Mouse (Mus musculus): ENCODE results near the gene Hist2h2ab. TPM values are rescaled to one million over a fixed set of nuclear protein-coding genes. Genes with fewer than 3 reads are reported as not detected.

Hist2h2ab gene
- total and polyA plus RNA-seq, 3 experiments, result 1.1 to 31.4 TPM; not detected in 1

GRCm38 (mm10) chr3:96231758-96232120 lies 12.1 kb downstream of the Hist2h2ab start:
- no peak for DNase-seq (ENCODE audit: extremely low read depth)
- H3K27me3 ChIP-seq (replicated peaks), result no peaks in the 10 kb centered on the region
- H3K36me3 ChIP-seq (replicated peaks in 1 of 2; ENCODE audit: control insufficient read depth in 1 of 2, insufficient read depth in 1 of 2, low read length in 1 of 2), result no peaks in the 10 kb centered on the region
- H3K9ac ChIP-seq (ENCODE audit: insufficient read depth, low read depth), result no peak overlapping the region
- in situ Hi-C loops (cut with MboI; ENCODE audit: low pct_ligation_motif_present, low pct_unique_long_range_greater_than_20kb, low sequenced_read_pairs) (no loop called here), dilution Hi-C loops (cut with MboI; ENCODE audit: extremely low pct_ligation_motif_present, extremely low pct_unique_long_range_greater_than_20kb, low sequenced_read_pairs) (no loop called here)
- TF ChIP-seq NRF1 (IDR thresholded peaks at IDR 0.05; ENCODE audit: low read depth, low read length) (no peak), USF1 (IDR thresholded peaks at IDR 0.05; ENCODE audit: low read depth, low read length) (no peak), JUN (IDR thresholded peaks at IDR 0.05; ENCODE audit: insufficient read depth, low read depth, low read length) (no peak), MXI1 (IDR thresholded peaks at IDR 0.05; ENCODE audit: low read depth, low read length) (no peak), ELF1 (IDR thresholded peaks at IDR 0.05; ENCODE audit: low read depth, low read length) (no peak), USF2 (conservative IDR thresholded peaks at IDR 0.05; ENCODE audit: low read depth, low read length) (no peak), MEF2A (IDR thresholded peaks at IDR 0.05; ENCODE audit: borderline replicate concordance, low read depth, low read length) (no peak), TBP (conservative IDR thresholded peaks at IDR 0.05; ENCODE audit: low read depth, low read length) (no peak), CHD2 (IDR thresholded peaks at IDR 0.05; ENCODE audit: low read length) (no peak)
- H3K4me3 ChIP-seq (replicated peaks in 1 of 3; ENCODE audit: low read depth in 2 of 3, low read length in 2 of 3, poor library complexity in 1 of 3), result no peak overlapping the region
- no peak overlapping the region for H3K4me2 ChIP-seq (ENCODE audit: insufficient read depth, low read depth, poor library complexity, severe bottlenecking)
- no peaks in the 10 kb centered on the region for H3K9me3 ChIP-seq (replicated peaks; ENCODE audit: low read length)
- no peak overlapping the region for H3K27ac ChIP-seq (ENCODE audit: insufficient read depth, low read depth)
- peaks cover 18 to 87% of the 10 kb centered on the region in 2 experiments for H3K4me1 ChIP-seq (ENCODE audit: control insufficient read depth in 1 of 2, insufficient read depth in 2 of 2)
- no peaks in the 10 kb centered on the region for H3K79me2 ChIP-seq (replicated peaks; ENCODE audit: control insufficient read depth, extremely low read depth, insufficient read depth, poor library complexity, severe bottlenecking)

- no peaks in the 10 kb centered on the region for H3K9me3 ChIP-seq (replicated peaks; ENCODE audit: low read length)
- no peak overlapping the region for H3K27ac ChIP-seq (ENCODE audit: insufficient read depth, low read depth)
- dilution Hi-C loops (cut with MboI; ENCODE audit: extremely low pct_ligation_motif_present, extremely low pct_unique_long_range_greater_than_20kb, low sequenced_read_pairs), result no loop called here
- no peak for DNase-seq (ENCODE audit: extremely low read depth)
- no peaks in the 10 kb centered on the region for H3K27me3 ChIP-seq (replicated peaks)
- H3K9ac ChIP-seq (ENCODE audit: insufficient read depth, low read depth), result no peak overlapping the region
- no peaks in the 10 kb centered on the region for H3K36me3 ChIP-seq (replicated peaks in 1 of 2; ENCODE audit: control insufficient read depth in 1 of 2, insufficient read depth in 1 of 2, low read length in 1 of 2)
- no peaks in the 10 kb centered on the region for H3K79me2 ChIP-seq (replicated peaks; ENCODE audit: control insufficient read depth, extremely low read depth, insufficient read depth, poor library complexity, severe bottlenecking)
- peaks cover 8 to 65% of the 10 kb centered on the region in 2 experiments; a peak in 3 of 4 replicates for H3K4me1 ChIP-seq (ENCODE audit: control insufficient read depth in 1 of 2, insufficient read depth in 2 of 2)
- in situ Hi-C loops (cut with MboI; ENCODE audit: low pct_ligation_motif_present, low pct_unique_long_range_greater_than_20kb, low sequenced_read_pairs), result no loop called here
- H3K4me3 ChIP-seq (replicated peaks in 1 of 3; ENCODE audit: low read depth in 2 of 3, low read length in 2 of 3, poor library complexity in 1 of 3), result no peak overlapping the region
- H3K4me2 ChIP-seq (ENCODE audit: insufficient read depth, low read depth, poor library complexity, severe bottlenecking), result no peak overlapping the region
- peak in 1 of 2 experiments; percentile 31; a peak in 2 of 4 replicates for TF ChIP-seq CTCF (conservative IDR thresholded peaks at IDR 0.05 in 1 of 2, IDR thresholded peaks at IDR 0.05 in 1 of 2; ENCODE audit: low read depth in 2 of 2, low read length in 2 of 2)
- TF ChIP-seq ETS1 (conservative IDR thresholded peaks at IDR 0.05; ENCODE audit: low read depth, low read length), result no peak
Observed at GRCm38 (mm10) chr3:96234914-96235313, 15.2 kb downstream of the Hist2h2ab start.

- in situ Hi-C loops (cut with MboI; ENCODE audit: low pct_ligation_motif_present, low pct_unique_long_range_greater_than_20kb, low sequenced_read_pairs) (no loop called here), dilution Hi-C loops (cut with MboI; ENCODE audit: extremely low pct_ligation_motif_present, extremely low pct_unique_long_range_greater_than_20kb, low sequenced_read_pairs) (no loop called here)
- no peaks in the 10 kb centered on the region for H3K36me3 ChIP-seq (replicated peaks in 1 of 2; ENCODE audit: control insufficient read depth in 1 of 2, insufficient read depth in 1 of 2, low read length in 1 of 2)
- no peak overlapping the region for H3K9ac ChIP-seq (ENCODE audit: insufficient read depth, low read depth)
- no peak overlapping the region for H3K4me3 ChIP-seq (replicated peaks in 1 of 3; ENCODE audit: low read depth in 2 of 3, low read length in 2 of 3, poor library complexity in 1 of 3)
- no peaks in the 10 kb centered on the region for H3K79me2 ChIP-seq (replicated peaks; ENCODE audit: control insufficient read depth, extremely low read depth, insufficient read depth, poor library complexity, severe bottlenecking)
- H3K27ac ChIP-seq (ENCODE audit: insufficient read depth, low read depth), result no peak overlapping the region
- TF ChIP-seq ELF1 (IDR thresholded peaks at IDR 0.05; ENCODE audit: low read depth, low read length) (no peak), MEF2A (IDR thresholded peaks at IDR 0.05; ENCODE audit: borderline replicate concordance, low read depth, low read length) (no peak), RCOR1 (conservative IDR thresholded peaks at IDR 0.05; ENCODE audit: low read depth, low read length) (no peak)
- H3K9me3 ChIP-seq (replicated peaks; ENCODE audit: low read length), result no peaks in the 10 kb centered on the region
- no peaks in the 10 kb centered on the region for H3K27me3 ChIP-seq (replicated peaks)
- peaks cover 4 to 57% of the 10 kb centered on the region in 2 experiments; a peak in 3 of 4 replicates for H3K4me1 ChIP-seq (ENCODE audit: control insufficient read depth in 1 of 2, insufficient read depth in 2 of 2)
- DNase-seq (ENCODE audit: extremely low read depth), result no peak
- no peak overlapping the region for H3K4me2 ChIP-seq (ENCODE audit: insufficient read depth, low read depth, poor library complexity, severe bottlenecking)
Observed at GRCm38 (mm10) chr3:96235836-96236235, 16.2 kb downstream of the Hist2h2ab start.

Data from CH12.LX (cell line).